Mouse (Mus musculus) gastrocnemius, postnatal 36 days (tissue): Measurements from ENCODE around the gene Prim2. TPM values are rescaled to one million over a fixed set of nuclear protein-coding genes. Genes with fewer than 3 reads are reported as not detected.

Source experiments
- DNase-seq, 2 experiments: peaks; one replicate each; pipeline ENCODE4 v3.0.0; 2022
- intact Hi-C: fragments of 180-260 bp; cut with DNase I; formaldehyde crosslinking; loops from one replicate; pipeline ENCODE4 v1.15.1; 2025
- total RNA-seq, 2 experiments: library from RNA; stranded (reverse); gene quantifications; 2 replicates each; pipeline ENCODE4 v1.2.3; 2021

Prim2 gene
- total RNA-seq, 2 experiments from 2014 or later: 0.87 to 1.1 TPM

GRCm38 (mm10) chr1:33565764-33566401, 103.7 kb downstream of the Prim2 start:
- intact Hi-C loops: no loop called here
- no peak for DNase-seq

- intact Hi-C loops: no loop called here
- no peak for DNase-seq
Observed at GRCm38 (mm10) chr1:33564032-33564431, 105.6 kb downstream of the Prim2 start.

- intact Hi-C loops: no loop called here
- DNase-seq: no peak
Observed at GRCm38 (mm10) chr1:33563611-33564010, 106.0 kb downstream of the Prim2 start.

- intact Hi-C loops: no loop called here
- no peak for DNase-seq
Observed at GRCm38 (mm10) chr1:33556638-33557037, 113.0 kb downstream of the Prim2 start.

- intact Hi-C loops: no loop called here
Observed at GRCm38 (mm10) chr1:33555626-33556025, 114.0 kb downstream of the Prim2 start.

GRCm38 (mm10) chr1:33551350-33551749, 118.2 kb downstream of the Prim2 start:
- DNase-seq: no peak
- intact Hi-C loops: no loop called here

More at GRCm38 (mm10) chr1:33555626-33556025, 114.0 kb downstream of the Prim2 start:
- DNase-seq: no peak

- no peak for DNase-seq
- intact Hi-C loops: no loop called here
Observed at GRCm38 (mm10) chr1:33541708-33542107, 127.9 kb downstream of the Prim2 start.

GRCm38 (mm10) chr1:33537948-33538347, 131.6 kb downstream of the Prim2 start:
- intact Hi-C loops: no loop called here
- no peak for DNase-seq

- DNase-seq: no peak
- intact Hi-C loops: no loop called here
Observed at GRCm38 (mm10) chr1:33536272-33537004, 133.2 kb downstream of the Prim2 start.

- intact Hi-C loops: no loop called here
- DNase-seq: no peak
Observed at GRCm38 (mm10) chr1:33535140-33535686, 134.4 kb downstream of the Prim2 start.

- intact Hi-C loops: no loop called here
- no peak for DNase-seq
Observed at GRCm38 (mm10) chr1:33531860-33532259, 137.7 kb downstream of the Prim2 start.

- no peak for DNase-seq
- intact Hi-C loops: no loop called here
Observed at GRCm38 (mm10) chr1:33531097-33531856, 138.3 kb downstream of the Prim2 start.

- intact Hi-C loops: no loop called here
Observed at GRCm38 (mm10) chr1:33530491-33530890, 139.1 kb downstream of the Prim2 start.

GRCm38 (mm10) chr1:33529543-33530232, 139.9 kb downstream of the Prim2 start:
- no peak for DNase-seq
- intact Hi-C loops: no loop called here

More at GRCm38 (mm10) chr1:33530491-33530890, 139.1 kb downstream of the Prim2 start:
- DNase-seq: no peak

GRCm38 (mm10) chr1:33527352-33527863, 142.2 kb downstream of the Prim2 start:
- intact Hi-C loops: no loop called here
- no peak for DNase-seq

GRCm38 (mm10) chr1:33523223-33523622, 146.4 kb downstream of the Prim2 start:
- no peak for DNase-seq
- intact Hi-C loops: no loop called here

- DNase-seq: no peak
- intact Hi-C loops: loop anchor here (5.0 kb wide), 1 partner anchor 58 kb away; no protein-coding TSS in a partner anchor
Observed at GRCm38 (mm10) chr1:33515124-33515523, 154.5 kb downstream of the Prim2 start.

- no peak for DNase-seq
- intact Hi-C loops: no loop called here
Observed at GRCm38 (mm10) chr1:33511310-33511709, 158.3 kb downstream of the Prim2 start.

- DNase-seq: no peak
- intact Hi-C loops: no loop called here
Observed at GRCm38 (mm10) chr1:33504371-33504770, 165.2 kb downstream of the Prim2 start.

- DNase-seq: no peak
- intact Hi-C loops: no loop called here
Observed at GRCm38 (mm10) chr1:33502890-33503289, 166.7 kb downstream of the Prim2 start.
